Mouse (Mus musculus) hindbrain, postnatal 0 days (tissue): Measurements from ENCODE around the gene Rhod. TPM values are rescaled to one million over a fixed set of nuclear protein-coding genes. Genes with fewer than 3 reads are reported as not detected.

Experiments used
- ATAC-seq: fragments of 200-750 bp; cut with Nextera tagmentation; 2 replicates; pipeline ENCODE4 v1.8.0; 2017; ENCODE audit warnings: mild to moderate bottlenecking, moderate TSS enrichment, moderate library complexity
- DNase-seq: peaks from one replicate; pipeline ENCODE4 v3.0.0-alpha.2; 2015; ENCODE audit warnings: low spot score
- H3K27ac ChIP-seq: fragments of 300-500 bp; sonication (generic); 2 replicates; pipeline ENCODE4 v1.5.1; 2014; ENCODE audit warnings: mild to moderate bottlenecking
- H3K27me3 ChIP-seq: fragments of 300-500 bp; sonication (generic); 2 replicates; pipeline ENCODE4 v1.6.1; 2014; ENCODE audit warnings: low read length, mixed read lengths; ENCODE audit not compliant: insufficient read depth
- H3K36me3 ChIP-seq: fragments of 300-500 bp; sonication (generic); 2 replicates; pipeline ENCODE4 v1.6.1; 2014; ENCODE audit warnings: low read length, mixed read lengths; ENCODE audit not compliant: insufficient read depth
- H3K4me1 ChIP-seq: fragments of 300-500 bp; sonication (generic); 2 replicates; pipeline ENCODE4 v1.6.1; 2014; ENCODE audit warnings: antibody characterized with exemption, low read length, mixed read lengths; ENCODE audit not compliant: insufficient read depth
- H3K4me2 ChIP-seq: fragments of 300-500 bp; sonication (generic); 2 replicates; pipeline ENCODE4 v1.6.1; 2014; ENCODE audit warnings: low read depth, mild to moderate bottlenecking, low read length, moderate library complexity, mixed read lengths
- H3K4me3 ChIP-seq: fragments of 300-500 bp; sonication (generic); 2 replicates; pipeline ENCODE4 v1.5.1; 2014; ENCODE audit warnings: low read length
- H3K9ac ChIP-seq: fragments of 300-500 bp; sonication (generic); replicated peaks from 2 replicates; pipeline ENCODE4 v1.6.1; 2014; ENCODE audit warnings: mild to moderate bottlenecking, low read length, moderate library complexity, mixed read lengths
- H3K9me3 ChIP-seq: fragments of 300-500 bp; sonication (generic); 2 replicates; pipeline ENCODE4 v1.6.1; 2016; ENCODE audit warnings: low read length, mixed read lengths
- CTCF ChIP-seq: IDR thresholded peaks from 2 replicates; pipeline ENCODE4 v1.5.1; 2016; ENCODE audit warnings: antibody characterized with exemption, control low read depth, low read depth
- WGBS: fragments of 180-500 bp; shearing (Covaris S2); extraction: QIAGEN DNeasy Blood & Tissue Kit; methylation state at CpG from one replicate; pipeline ENCODE4 v1.1.7; 2014; 5-methylcytosine and 5-hydroxymethylcytosine counted together
- polyA plus RNA-seq: library from polyadenylated mRNA; unstranded; fragments of >200 nt; fragmentation: Nextera tagmentation; extraction: Ambion mirVana; gene quantifications from 2 replicates; pipeline ENCODE4 v1.2.1, GENCODE M21; 2015
- total RNA-seq: library from RNA; depleted of rRNA; stranded (reverse); fragments of >200 nt; gene quantifications from 2 replicates; pipeline ENCODE4 v1.2.3, GENCODE M21; 2014

The Rhod gene
- total and polyA plus RNA-seq, 2 experiments from 2014 or later: 5.7 to 7.2 TPM

GRCm38 (mm10) chr19:4477345-4478189, 38.3 kb upstream of the Rhod start, which contains the start of gene Syt12:
Gene Syt12, minus strand, starts transcription at chr19:4477447.
- no peak for TF ChIP-seq CTCF
- H3K4me1 ChIP-seq: peaks cover 3% of the 10 kb centered on the region
- peak within 1 kb of the TSS; percentile 60 for H3K27ac ChIP-seq
- H3K4me2 ChIP-seq: peak within 1 kb of the TSS; percentile 96
- WGBS: 34% methylated on average over 21 of the region's 21 CpGs
- no peaks in the 10 kb centered on the region for H3K27me3 ChIP-seq
- H3K9me3 ChIP-seq: no peaks in the 10 kb centered on the region
- peak within 1 kb of the TSS; percentile 59 for H3K4me3 ChIP-seq
- ATAC-seq: no peak; the same call in 1 of the 2 replicates
- H3K9ac ChIP-seq: peak within 1 kb of the TSS; percentile 61
- DNase-seq: peak; percentile 11
- no peaks in the 10 kb centered on the region for H3K36me3 ChIP-seq

DNA sequence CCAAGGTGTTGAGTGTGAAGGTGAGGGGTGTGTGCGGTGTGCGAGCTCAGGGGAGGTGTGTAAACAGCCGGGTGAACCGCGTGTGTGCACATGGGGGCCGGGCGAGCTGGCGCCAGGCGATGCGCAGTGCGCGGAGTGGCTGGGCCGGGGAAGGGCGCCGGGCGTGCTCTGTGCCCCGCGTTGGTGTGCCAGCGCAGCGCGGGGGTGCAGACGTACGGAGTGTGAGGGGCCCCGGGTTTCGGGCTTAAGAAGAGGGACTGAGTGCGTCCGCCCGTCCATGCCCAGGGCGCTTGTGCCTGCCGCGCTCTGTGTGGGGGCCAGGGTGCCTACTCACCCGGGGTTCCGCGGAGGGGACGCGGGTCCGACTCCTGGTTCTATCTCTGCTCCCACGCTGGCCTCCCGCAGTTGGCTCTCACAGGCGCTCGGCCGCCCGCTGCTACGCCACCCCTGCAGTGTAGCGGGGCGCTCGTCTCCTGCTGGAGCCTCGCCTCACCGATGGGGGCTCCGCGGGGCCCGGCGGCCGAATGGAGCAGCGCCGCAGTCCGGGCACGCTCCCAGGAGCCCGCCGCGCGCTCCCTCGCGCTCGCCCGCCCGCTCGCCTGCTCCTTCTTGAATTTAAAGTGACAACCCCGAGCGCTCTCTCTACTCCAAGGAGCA, 37.5 kb upstream of the Rhod start:
- Histone ChIP-seq H3K4me2 (peak overlapping the region; percentile 96), H3K36me3 (no peaks in the 10 kb centered on the region), H3K9ac (peak overlapping the region; percentile 61), H3K27ac (peak overlapping the region; percentile 60), H3K4me3 (peak overlapping the region; percentile 59), H3K27me3 (no peaks in the 10 kb centered on the region), H3K9me3 (no peaks in the 10 kb centered on the region), H3K4me1 (peaks cover 3% of the 10 kb centered on the region)
- under 1% methylated on average over 66 of the region's 70 CpGs for WGBS
- DNase-seq: peak; percentile 77
- ATAC-seq: peak; percentile 81
- TF ChIP-seq CTCF: no peak

DNA sequence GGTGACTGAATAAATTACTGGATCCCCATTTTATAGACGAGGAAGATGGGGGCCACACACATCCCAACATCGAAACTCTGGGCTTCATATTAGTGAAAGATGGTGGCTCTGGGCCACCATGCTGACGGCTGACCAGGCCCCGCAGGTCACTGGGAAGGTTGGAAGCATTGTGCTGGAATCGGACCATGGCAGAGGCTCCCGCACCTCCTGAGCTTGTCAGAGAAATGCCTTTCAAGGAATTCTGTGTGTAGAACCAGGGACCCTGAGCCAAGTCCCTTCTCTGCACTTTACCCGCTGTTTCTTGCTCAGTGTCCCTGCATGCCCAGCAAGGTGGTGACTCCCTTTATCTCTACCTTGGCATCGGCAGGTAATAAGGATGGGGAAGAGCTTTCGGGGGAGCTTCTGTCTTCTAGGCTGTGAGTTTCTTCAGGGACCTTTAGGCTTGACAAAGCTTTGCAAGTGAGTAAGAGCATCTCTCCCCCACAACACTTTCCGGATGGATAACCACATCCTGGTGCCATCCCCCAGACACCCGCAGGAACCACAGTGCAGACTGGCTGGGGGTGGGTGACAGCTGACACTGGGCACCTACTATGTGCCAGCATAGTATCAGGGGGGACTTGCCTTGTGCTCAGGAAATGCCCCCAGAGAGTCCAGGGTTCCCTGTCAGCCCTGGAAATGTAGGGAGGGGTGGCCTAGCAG, 36.1 kb upstream of the Rhod start:
- H3K4me1 ChIP-seq: peaks cover 3% of the 10 kb centered on the region
- H3K36me3 ChIP-seq: no peaks in the 10 kb centered on the region
- H3K27me3 ChIP-seq: no peaks in the 10 kb centered on the region
- no peak overlapping the region for H3K4me3 ChIP-seq
- TF ChIP-seq CTCF: no peak
- no peak for DNase-seq
- no peaks in the 10 kb centered on the region for H3K9me3 ChIP-seq
- H3K4me2 ChIP-seq: no peak overlapping the region
- no peak overlapping the region for H3K9ac ChIP-seq
- H3K27ac ChIP-seq: no peak overlapping the region
- 76% methylated on average over 11 of the region's 11 CpGs for WGBS
- no peak for ATAC-seq

- Histone ChIP-seq H3K4me1 (peaks cover 3% of the 10 kb centered on the region), H3K27me3 (no peaks in the 10 kb centered on the region), H3K36me3 (no peaks in the 10 kb centered on the region), H3K9ac (no peak overlapping the region), H3K9me3 (no peaks in the 10 kb centered on the region), H3K27ac (no peak overlapping the region), H3K4me3 (no peak overlapping the region), H3K4me2 (no peak overlapping the region)
- WGBS: 61% methylated on average over 3 of the region's 3 CpGs
- DNase-seq: no peak
- no peak for TF ChIP-seq CTCF
- no peak for ATAC-seq
These were observed 35.5 kb upstream of the Rhod start for GRCm38 (mm10) chr19:4474739-4475138.

DNA sequence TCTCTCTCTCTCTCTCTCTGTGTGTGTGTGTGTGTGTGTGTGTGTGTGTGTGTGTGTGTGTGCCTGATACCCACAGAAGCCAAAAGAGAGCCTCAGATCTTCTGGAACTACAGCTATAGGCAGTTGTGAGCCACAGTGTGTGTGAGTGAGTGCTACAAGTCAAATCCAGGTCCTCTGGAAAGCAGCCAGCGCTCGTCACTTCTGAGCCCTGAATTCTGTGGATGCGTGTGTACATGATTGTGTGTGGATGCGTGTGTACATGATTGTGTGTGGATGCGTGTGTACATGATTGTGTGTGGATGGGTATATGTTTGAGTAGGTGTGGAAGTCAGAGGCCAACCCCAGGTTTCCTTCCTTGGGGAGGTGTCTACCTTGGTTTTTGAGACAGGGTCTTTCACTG, 34.3 kb upstream of the Rhod start:
- H3K4me1 ChIP-seq: peaks cover 3% of the 10 kb centered on the region
- ATAC-seq: no peak
- no peaks in the 10 kb centered on the region for H3K27me3 ChIP-seq
- H3K9me3 ChIP-seq: no peaks in the 10 kb centered on the region
- DNase-seq: no peak
- H3K36me3 ChIP-seq: no peaks in the 10 kb centered on the region
- no peak overlapping the region for H3K27ac ChIP-seq
- H3K4me3 ChIP-seq: no peak overlapping the region
- 87% methylated on average over 5 of the region's 5 CpGs for WGBS
- no peak overlapping the region for H3K4me2 ChIP-seq
- no peak overlapping the region for H3K9ac ChIP-seq
- TF ChIP-seq CTCF: no peak

- no peaks in the 10 kb centered on the region for H3K4me1 ChIP-seq
- WGBS: 33% methylated on average over 5 of the region's 5 CpGs
- H3K27ac ChIP-seq: no peak overlapping the region
- no peaks in the 10 kb centered on the region for H3K27me3 ChIP-seq
- TF ChIP-seq CTCF: peak; percentile 50
- DNase-seq (no peak), ATAC-seq (no peak)
- H3K4me2 ChIP-seq: no peak overlapping the region
- H3K9me3 ChIP-seq: no peaks in the 10 kb centered on the region
- no peak overlapping the region for H3K9ac ChIP-seq
- H3K4me3 ChIP-seq: no peak overlapping the region
- no peaks in the 10 kb centered on the region for H3K36me3 ChIP-seq
These were observed 29.1 kb upstream of the Rhod start for GRCm38 (mm10) chr19:4468363-4468762.
